Mouse (Mus musculus) cortical plate, adult 2 months (tissue): Measurements from ENCODE around the gene Lsm11.

ENCODE experiments used
- CTCF ChIP-seq: fragments of 200-500 bp; IDR thresholded peaks from 2 replicates; pipeline ENCODE4 v1.5.1; 2011; ENCODE audit warnings: mild to moderate bottlenecking, control low read depth, low read length; ENCODE audit not compliant: insufficient read depth; ENCODE audit errors: extremely low read depth
- POLR2A ChIP-seq: fragments of 200-500 bp; IDR thresholded peaks from 2 replicates; pipeline ENCODE4 v1.6.1; 2011; ENCODE audit warnings: mild to moderate bottlenecking, low read length, control low read depth; ENCODE audit not compliant: insufficient read depth; ENCODE audit errors: extremely low read depth

DNA sequence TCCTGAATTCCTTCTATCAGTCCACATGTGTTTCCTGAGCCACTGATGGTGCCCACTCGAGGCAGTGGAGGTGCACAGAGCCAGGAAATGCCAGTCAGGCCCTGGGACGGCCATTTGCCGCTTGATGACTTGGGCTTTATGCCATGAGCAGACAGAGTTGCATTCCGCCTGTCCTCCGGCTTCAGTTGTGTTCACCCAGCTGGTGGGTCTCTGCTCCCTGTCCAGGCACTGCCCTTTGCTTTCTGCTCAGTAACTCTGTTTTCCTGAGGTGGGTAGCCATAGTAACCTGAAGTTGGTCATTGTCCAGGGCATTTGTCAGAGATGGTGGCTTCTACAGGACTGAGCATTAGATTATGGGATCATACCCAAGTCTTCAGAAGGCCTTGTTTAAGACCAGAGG lies 37.4 kb downstream of the Lsm11 start:
- no peak for TF ChIP-seq CTCF
- TF ChIP-seq POLR2A, result no peak
